Mouse (Mus musculus): ENCODE data around the gene Dctd. TPM values are rescaled to one million over a fixed set of nuclear protein-coding genes. Genes with fewer than 3 reads are reported as not detected.

Gene Dctd
- polyA plus RNA-seq (2014; fragmentation: Nextera tagmentation; extraction: Ambion mirVana) = 36.8 and 38.0 TPM in 2 replicates

GRCm38 (mm10) chr8:48098792-48099191 is at the start of gene Dctd:
Gene Dctd, plus strand, starts transcription at chr8:48099092.
- 95% methylated on average over 12 of the region's 12 CpGs for WGBS
- H3K9me3 ChIP-seq (ENCODE audit: control insufficient read depth, low read length) = no peaks in the 10 kb centered on the region
- H3K4me2 ChIP-seq (ENCODE audit: low read depth, low read length, severe bottlenecking) = peak within 1 kb of the TSS; percentile 51; the same call in 1 of the 2 replicates
- H3K4me3 ChIP-seq (ENCODE audit: low read depth, low read length) = no peak within 1 kb of the TSS
- no peak for ATAC-seq (replicated peaks; ENCODE audit: low FRiP score)
- H3K4me1 ChIP-seq (replicated peaks; ENCODE audit: control insufficient read depth, insufficient read depth, low read length) = 0 out of 2 replicates have a peak, but pooled peaks cover 2% of the 10 kb centered on the region
- H3K9ac ChIP-seq (ENCODE audit: low read length) = no peak within 1 kb of the TSS
- H3K27me3 ChIP-seq (ENCODE audit: control insufficient read depth, insufficient read depth, low read length) = no peaks in the 10 kb centered on the region
- H3K36me3 ChIP-seq (ENCODE audit: control insufficient read depth, insufficient read depth, low read length) = no peaks in the 10 kb centered on the region
- DNase-seq (ENCODE audit: low spot score) = no peak
- H3K27ac ChIP-seq (ENCODE audit: low read depth, low read length) = no peak within 1 kb of the TSS

GRCm38 (mm10) chr8:48053611-48054010 is 45.3 kb upstream of the Dctd start:
- no peak overlapping the region for H3K27ac ChIP-seq (ENCODE audit: low read depth, low read length)
- no peaks in the 10 kb centered on the region for H3K4me1 ChIP-seq (replicated peaks; ENCODE audit: control insufficient read depth, insufficient read depth, low read length)
- WGBS = 88% methylated on average over 5 of the region's 5 CpGs
- no peak overlapping the region for H3K4me2 ChIP-seq (ENCODE audit: low read depth, low read length, severe bottlenecking)
- no peak for DNase-seq (ENCODE audit: low spot score)
- no peak overlapping the region for H3K9ac ChIP-seq (ENCODE audit: low read length)
- H3K4me3 ChIP-seq (ENCODE audit: low read depth, low read length) = no peak overlapping the region
- no peaks in the 10 kb centered on the region for H3K36me3 ChIP-seq (ENCODE audit: control insufficient read depth, insufficient read depth, low read length)
- ATAC-seq (replicated peaks; ENCODE audit: low FRiP score) = no peak
- no peaks in the 10 kb centered on the region for H3K9me3 ChIP-seq (ENCODE audit: control insufficient read depth, low read length)
- H3K27me3 ChIP-seq (ENCODE audit: control insufficient read depth, insufficient read depth, low read length) = no peaks in the 10 kb centered on the region

GRCm38 (mm10) chr8:48063526-48064072 is 35.3 kb upstream of the Dctd start:
- H3K4me2 ChIP-seq (ENCODE audit: low read depth, low read length, severe bottlenecking) = no peak overlapping the region
- no peaks in the 10 kb centered on the region for H3K9me3 ChIP-seq (ENCODE audit: control insufficient read depth, low read length)
- no peaks in the 10 kb centered on the region for H3K36me3 ChIP-seq (ENCODE audit: control insufficient read depth, insufficient read depth, low read length)
- 89% methylated on average over 5 of the region's 5 CpGs for WGBS
- no peak for DNase-seq (ENCODE audit: low spot score)
- H3K4me3 ChIP-seq (ENCODE audit: low read depth, low read length) = no peak overlapping the region
- no peaks in the 10 kb centered on the region for H3K4me1 ChIP-seq (replicated peaks; ENCODE audit: control insufficient read depth, insufficient read depth, low read length)
- no peaks in the 10 kb centered on the region for H3K27me3 ChIP-seq (ENCODE audit: control insufficient read depth, insufficient read depth, low read length)
- H3K9ac ChIP-seq (ENCODE audit: low read length) = no peak overlapping the region
- no peak overlapping the region for H3K27ac ChIP-seq (ENCODE audit: low read depth, low read length)
- no peak for ATAC-seq (replicated peaks; ENCODE audit: low FRiP score)

- 86% methylated on average over 2 of the region's 2 CpGs for WGBS
- no peak overlapping the region for H3K9ac ChIP-seq (ENCODE audit: low read length)
- H3K4me2 ChIP-seq (ENCODE audit: low read depth, low read length, severe bottlenecking) = no peak overlapping the region
Observed at GRCm38 (mm10) chr8:48074149-48074548, 24.7 kb upstream of the Dctd start.

GRCm38 (mm10) chr8:48082343-48082742 is 16.5 kb upstream of the Dctd start:
- H3K9me3 ChIP-seq (ENCODE audit: control insufficient read depth, low read length) = no peaks in the 10 kb centered on the region
- WGBS = 85% methylated on average over 10 of the region's 10 CpGs

More at GRCm38 (mm10) chr8:48074149-48074548, 24.7 kb upstream of the Dctd start:
- no peak overlapping the region for H3K4me3 ChIP-seq (ENCODE audit: low read depth, low read length)
- no peaks in the 10 kb centered on the region for H3K27me3 ChIP-seq (ENCODE audit: control insufficient read depth, insufficient read depth, low read length)
- DNase-seq (ENCODE audit: low spot score) = no peak
- no peak for ATAC-seq (replicated peaks; ENCODE audit: low FRiP score)
- H3K9me3 ChIP-seq (ENCODE audit: control insufficient read depth, low read length) = no peaks in the 10 kb centered on the region
- no peaks in the 10 kb centered on the region for H3K36me3 ChIP-seq (ENCODE audit: control insufficient read depth, insufficient read depth, low read length)
- H3K4me1 ChIP-seq (replicated peaks; ENCODE audit: control insufficient read depth, insufficient read depth, low read length) = no peaks in the 10 kb centered on the region
- H3K27ac ChIP-seq (ENCODE audit: low read depth, low read length) = no peak overlapping the region

GRCm38 (mm10) chr8:48090661-48091060 is 8.2 kb upstream of the Dctd start:
- H3K9me3 ChIP-seq (ENCODE audit: control insufficient read depth, low read length) = no peaks in the 10 kb centered on the region
- DNase-seq (ENCODE audit: low spot score) (no peak), ATAC-seq (replicated peaks; ENCODE audit: low FRiP score) (no peak)
- H3K27ac ChIP-seq (ENCODE audit: low read depth, low read length) = no peak overlapping the region
- H3K4me2 ChIP-seq (ENCODE audit: low read depth, low read length, severe bottlenecking) = no peak overlapping the region
- H3K4me1 ChIP-seq (replicated peaks; ENCODE audit: control insufficient read depth, insufficient read depth, low read length) = no peaks in the 10 kb centered on the region
- 54% methylated on average over 8 of the region's 8 CpGs for WGBS
- H3K36me3 ChIP-seq (ENCODE audit: control insufficient read depth, insufficient read depth, low read length) = no peaks in the 10 kb centered on the region
- no peak overlapping the region for H3K4me3 ChIP-seq (ENCODE audit: low read depth, low read length)
- no peak overlapping the region for H3K9ac ChIP-seq (ENCODE audit: low read length)
- no peaks in the 10 kb centered on the region for H3K27me3 ChIP-seq (ENCODE audit: control insufficient read depth, insufficient read depth, low read length)

More at GRCm38 (mm10) chr8:48082343-48082742, 16.5 kb upstream of the Dctd start:
- Histone ChIP-seq H3K36me3 (ENCODE audit: control insufficient read depth, insufficient read depth, low read length) (no peaks in the 10 kb centered on the region), H3K9ac (ENCODE audit: low read length) (no peak overlapping the region), H3K4me1 (replicated peaks; ENCODE audit: control insufficient read depth, insufficient read depth, low read length) (no peaks in the 10 kb centered on the region), H3K27me3 (ENCODE audit: control insufficient read depth, insufficient read depth, low read length) (no peaks in the 10 kb centered on the region), H3K4me2 (ENCODE audit: low read depth, low read length, severe bottlenecking) (no peak overlapping the region), H3K4me3 (ENCODE audit: low read depth, low read length) (no peak overlapping the region), H3K27ac (ENCODE audit: low read depth, low read length) (no peak overlapping the region)
- DNase-seq (ENCODE audit: low spot score) (no peak), ATAC-seq (replicated peaks; ENCODE audit: low FRiP score) (no peak)

GRCm38 (mm10) chr8:48095378-48095777 is 3.5 kb upstream of the Dctd start:
- H3K27ac ChIP-seq (ENCODE audit: low read depth, low read length) = no peak overlapping the region
- H3K9ac ChIP-seq (ENCODE audit: low read length) = no peak overlapping the region
- no peak overlapping the region for H3K4me2 ChIP-seq (ENCODE audit: low read depth, low read length, severe bottlenecking)
- H3K4me3 ChIP-seq (ENCODE audit: low read depth, low read length) = no peak overlapping the region
- no peak for DNase-seq (ENCODE audit: low spot score)
- no peaks in the 10 kb centered on the region for H3K27me3 ChIP-seq (ENCODE audit: control insufficient read depth, insufficient read depth, low read length)
- no peak for ATAC-seq (replicated peaks; ENCODE audit: low FRiP score)
- H3K4me1 ChIP-seq (replicated peaks; ENCODE audit: control insufficient read depth, insufficient read depth, low read length) = 0 out of 2 replicates have a peak, but pooled peaks cover 2% of the 10 kb centered on the region
- no peaks in the 10 kb centered on the region for H3K36me3 ChIP-seq (ENCODE audit: control insufficient read depth, insufficient read depth, low read length)
- 91% methylated on average over 5 of the region's 5 CpGs for WGBS
- no peaks in the 10 kb centered on the region for H3K9me3 ChIP-seq (ENCODE audit: control insufficient read depth, low read length)

- Histone ChIP-seq H3K4me3 (ENCODE audit: low read depth, low read length) (peak overlapping the region; percentile 12; the same call in 1 of the 2 replicates), H3K27ac (ENCODE audit: low read depth, low read length) (no peak overlapping the region), H3K27me3 (ENCODE audit: control insufficient read depth, insufficient read depth, low read length) (no peaks in the 10 kb centered on the region), H3K4me2 (ENCODE audit: low read depth, low read length, severe bottlenecking) (peak overlapping the region; percentile 51), H3K9me3 (ENCODE audit: control insufficient read depth, low read length) (no peaks in the 10 kb centered on the region), H3K4me1 (replicated peaks; ENCODE audit: control insufficient read depth, insufficient read depth, low read length) (0 out of 2 replicates have a peak, but pooled peaks cover 2% of the 10 kb centered on the region), H3K36me3 (ENCODE audit: control insufficient read depth, insufficient read depth, low read length) (no peaks in the 10 kb centered on the region), H3K9ac (ENCODE audit: low read length) (peak overlapping the region; percentile 55)
- DNase-seq (ENCODE audit: low spot score) (peak; percentile 85), ATAC-seq (replicated peaks; ENCODE audit: low FRiP score) (peak; percentile 89)
- 13% methylated on average over 21 of the region's 21 CpGs for WGBS
Observed at GRCm38 (mm10) chr8:48097131-48097794, 1.6 kb upstream of the Dctd start.
